Mouse (Mus musculus) hindbrain, embryonic 15.5 days (tissue): ENCODE results near the gene 1700056E22Rik. TPM values are rescaled to one million over a fixed set of nuclear protein-coding genes. Genes with fewer than 3 reads are reported as not detected.

Experiments used
- ATAC-seq: fragments of 200-750 bp; cut with Nextera tagmentation; 2 replicates; pipeline ENCODE4 v1.8.0; 2017; ENCODE audit warnings: low read depth, moderate number of reproducible peaks, moderate TSS enrichment; ENCODE audit not compliant: low FRiP score
- H3K27ac ChIP-seq: fragments of 300-500 bp; sonication (generic); replicated peaks from 2 replicates; pipeline ENCODE4 v1.5.1; 2015; ENCODE audit warnings: mild to moderate bottlenecking, inconsistent platforms
- H3K27me3 ChIP-seq: fragments of 300-500 bp; sonication (generic); 2 replicates; pipeline ENCODE4 v1.6.1; 2015; ENCODE audit warnings: control low read depth, inconsistent platforms
- H3K36me3 ChIP-seq: fragments of 300-500 bp; sonication (generic); 2 replicates; pipeline ENCODE4 v1.6.1; 2015; ENCODE audit warnings: control low read depth, inconsistent platforms
- H3K4me1 ChIP-seq: fragments of 300-500 bp; sonication (generic); replicated peaks from 2 replicates; pipeline ENCODE4 v1.6.1; 2015; ENCODE audit warnings: control low read depth, inconsistent platforms
- H3K4me2 ChIP-seq: fragments of 300-500 bp; sonication (generic); 2 replicates; pipeline ENCODE4 v1.6.1; 2015; ENCODE audit warnings: moderate library complexity, mild to moderate bottlenecking, inconsistent platforms
- H3K4me3 ChIP-seq: fragments of 300-500 bp; sonication (generic); 2 replicates; pipeline ENCODE4 v1.5.1; 2015; ENCODE audit warnings: mild to moderate bottlenecking, inconsistent platforms
- H3K9ac ChIP-seq: fragments of 300-500 bp; sonication (generic); 2 replicates; pipeline ENCODE4 v1.6.1; 2015; ENCODE audit warnings: inconsistent platforms
- H3K9me3 ChIP-seq: fragments of 300-500 bp; sonication (generic); 2 replicates; pipeline ENCODE4 v1.6.1; 2016; ENCODE audit warnings: control low read depth, inconsistent platforms
- WGBS: fragments of 180-500 bp; shearing (Covaris S2); methylation state at CpG from one replicate; pipeline ENCODE4 v1.1.7; 2015; 5-methylcytosine and 5-hydroxymethylcytosine counted together
- polyA plus RNA-seq: library from polyadenylated mRNA; unstranded; fragments of >200 nt; fragmentation: Nextera tagmentation; extraction: Ambion mirVana; gene quantifications from 2 replicates; pipeline ENCODE4 v1.2.1, GENCODE M21; 2015

The 1700056E22Rik gene
- 0.67 and 0.73 TPM in 2 replicates for polyA plus RNA-seq

- peak within 1 kb of the TSS; percentile 66 for H3K4me3 ChIP-seq
- H3K4me2 ChIP-seq, result peak within 1 kb of the TSS; percentile 99
- peak; percentile 100 for ATAC-seq
- peak within 1 kb of the TSS; percentile 90 for H3K27ac ChIP-seq
- no peaks in the 10 kb centered on the region for H3K9me3 ChIP-seq
- H3K4me1 ChIP-seq, result peaks cover 37% of the 10 kb centered on the region
- no peaks in the 10 kb centered on the region for H3K36me3 ChIP-seq
- 0 out of 2 replicates have a peak, but pooled peaks cover 6% of the 10 kb centered on the region for H3K27me3 ChIP-seq
- whole genome bisulfite sequencing, result under 1% methylated on average over 38 of the region's 38 CpGs
- H3K9ac ChIP-seq, result peak within 1 kb of the TSS; percentile 85
Observed at GRCm38 (mm10) chr1:184034011-184034557, at the start of gene 1700056E22Rik. TSS of gene 1700056E22Rik (minus strand) at chr1:184034301.

- Histone ChIP-seq H3K27ac (no peak overlapping the region), H3K36me3 (no peaks in the 10 kb centered on the region), H3K27me3 (no peaks in the 10 kb centered on the region), H3K9me3 (no peaks in the 10 kb centered on the region), H3K4me1 (no peaks in the 10 kb centered on the region), H3K4me2 (no peak overlapping the region), H3K4me3 (no peak overlapping the region), H3K9ac (no peak overlapping the region)
- WGBS, result 92% methylated on average over 7 of the region's 7 CpGs
- ATAC-seq, result no peak
Observed at GRCm38 (mm10) chr1:184083166-184083565, 49.1 kb upstream of the 1700056E22Rik start.

- H3K36me3 ChIP-seq, result no peaks in the 10 kb centered on the region
- no peaks in the 10 kb centered on the region for H3K9me3 ChIP-seq
- H3K9ac ChIP-seq, result no peak overlapping the region
- ATAC-seq, result no peak
- H3K4me3 ChIP-seq, result no peak overlapping the region
- no peak overlapping the region for H3K4me2 ChIP-seq
- no peaks in the 10 kb centered on the region for H3K4me1 ChIP-seq
- H3K27me3 ChIP-seq, result no peaks in the 10 kb centered on the region
- no peak overlapping the region for H3K27ac ChIP-seq
- 79% methylated on average over 3 of the region's 3 CpGs for WGBS
Observed at GRCm38 (mm10) chr1:184082661-184083060, 48.6 kb upstream of the 1700056E22Rik start.

GRCm38 (mm10) chr1:184079304-184079703, 45.2 kb upstream of the 1700056E22Rik start:
- H3K9ac ChIP-seq, result no peak overlapping the region
- H3K36me3 ChIP-seq, result no peaks in the 10 kb centered on the region
- H3K27ac ChIP-seq, result no peak overlapping the region
- H3K4me3 ChIP-seq, result no peak overlapping the region
- H3K4me1 ChIP-seq, result no peaks in the 10 kb centered on the region
- no peak for ATAC-seq
- no peaks in the 10 kb centered on the region for H3K9me3 ChIP-seq
- no peak overlapping the region for H3K4me2 ChIP-seq
- 92% methylated on average over 3 of the region's 3 CpGs for WGBS
- H3K27me3 ChIP-seq, result no peaks in the 10 kb centered on the region

GRCm38 (mm10) chr1:184076756-184077155, 42.7 kb upstream of the 1700056E22Rik start:
- Histone ChIP-seq H3K27me3 (no peaks in the 10 kb centered on the region), H3K4me1 (no peaks in the 10 kb centered on the region), H3K9me3 (no peaks in the 10 kb centered on the region), H3K4me3 (no peak overlapping the region), H3K36me3 (no peaks in the 10 kb centered on the region), H3K4me2 (no peak overlapping the region), H3K9ac (no peak overlapping the region), H3K27ac (no peak overlapping the region)
- no peak for ATAC-seq
- WGBS, result 68% methylated on average over 2 of the region's 2 CpGs

GRCm38 (mm10) chr1:184076065-184076464, 42.0 kb upstream of the 1700056E22Rik start:
- no peaks in the 10 kb centered on the region for H3K27me3 ChIP-seq
- no peak for ATAC-seq
- no peak overlapping the region for H3K4me2 ChIP-seq
- WGBS, result 87% methylated on average over 6 of the region's 6 CpGs
- no peak overlapping the region for H3K4me3 ChIP-seq
- H3K9ac ChIP-seq, result no peak overlapping the region
- no peaks in the 10 kb centered on the region for H3K4me1 ChIP-seq
- no peaks in the 10 kb centered on the region for H3K36me3 ChIP-seq
- H3K9me3 ChIP-seq, result no peaks in the 10 kb centered on the region
- H3K27ac ChIP-seq, result no peak overlapping the region

GRCm38 (mm10) chr1:184068971-184069370, 34.9 kb upstream of the 1700056E22Rik start:
- Histone ChIP-seq H3K4me3 (no peak overlapping the region), H3K4me1 (peaks cover 9% of the 10 kb centered on the region), H3K36me3 (no peaks in the 10 kb centered on the region), H3K4me2 (no peak overlapping the region), H3K27ac (no peak overlapping the region), H3K27me3 (no peaks in the 10 kb centered on the region), H3K9me3 (no peaks in the 10 kb centered on the region), H3K9ac (no peak overlapping the region)
- no peak for ATAC-seq
- WGBS, result 97% methylated on average over 12 of the region's 12 CpGs

GRCm38 (mm10) chr1:184067704-184068558, 33.8 kb upstream of the 1700056E22Rik start:
- H3K4me3 ChIP-seq, result no peak overlapping the region
- no peaks in the 10 kb centered on the region for H3K36me3 ChIP-seq
- 94% methylated on average over 18 of the region's 18 CpGs for WGBS
- no peaks in the 10 kb centered on the region for H3K27me3 ChIP-seq
- no peak overlapping the region for H3K27ac ChIP-seq
- H3K9me3 ChIP-seq, result no peaks in the 10 kb centered on the region
- H3K4me2 ChIP-seq, result no peak overlapping the region
- H3K4me1 ChIP-seq, result peaks cover 9% of the 10 kb centered on the region
- H3K9ac ChIP-seq, result no peak overlapping the region
- ATAC-seq, result no peak

- H3K4me2 ChIP-seq, result no peak overlapping the region
- H3K4me1 ChIP-seq, result peaks cover 9% of the 10 kb centered on the region
- no peak overlapping the region for H3K9ac ChIP-seq
- no peaks in the 10 kb centered on the region for H3K36me3 ChIP-seq
- no peak overlapping the region for H3K4me3 ChIP-seq
- 43% methylated on average over 11 of the region's 11 CpGs for WGBS
- no peaks in the 10 kb centered on the region for H3K27me3 ChIP-seq
- H3K9me3 ChIP-seq, result no peaks in the 10 kb centered on the region
- ATAC-seq, result no peak
- 0 out of 2 replicates have a peak overlapping the region, but pooled peaks have one; percentile 7 for H3K27ac ChIP-seq
Observed at GRCm38 (mm10) chr1:184066460-184067287, 32.6 kb upstream of the 1700056E22Rik start.

- Histone ChIP-seq H3K9me3 (no peaks in the 10 kb centered on the region), H3K4me1 (peaks cover 9% of the 10 kb centered on the region), H3K9ac (no peak overlapping the region), H3K4me2 (no peak overlapping the region), H3K4me3 (no peak overlapping the region), H3K27me3 (no peaks in the 10 kb centered on the region), H3K36me3 (no peaks in the 10 kb centered on the region), H3K27ac (0 out of 2 replicates have a peak overlapping the region, but pooled peaks have one; percentile 7)
- peak; percentile 84 for ATAC-seq
- WGBS, result 47% methylated on average over 13 of the region's 13 CpGs
Observed at GRCm38 (mm10) chr1:184065589-184066361, 31.7 kb upstream of the 1700056E22Rik start.

GRCm38 (mm10) chr1:184064306-184064705, 30.2 kb upstream of the 1700056E22Rik start:
- no peak for ATAC-seq
- 83% methylated on average over 7 of the region's 7 CpGs for WGBS
- H3K4me3 ChIP-seq, result no peak overlapping the region
- H3K9ac ChIP-seq, result no peak overlapping the region
- peaks cover 9% of the 10 kb centered on the region for H3K4me1 ChIP-seq
- no peak overlapping the region for H3K27ac ChIP-seq
- no peak overlapping the region for H3K4me2 ChIP-seq
- no peaks in the 10 kb centered on the region for H3K9me3 ChIP-seq
- no peaks in the 10 kb centered on the region for H3K27me3 ChIP-seq
- H3K36me3 ChIP-seq, result no peaks in the 10 kb centered on the region
